Mouse (Mus musculus) sigmoid colon, adult 10 weeks (tissue): Measurements from ENCODE around the gene Fktn. TPM values are rescaled to one million over a fixed set of nuclear protein-coding genes. Genes with fewer than 3 reads are reported as not detected.

Source experiments
- polyA plus RNA-seq: library from polyadenylated mRNA; stranded (reverse); fragments of 350-450 nt; fragmentation: Illumina TruSeq; extraction: RNeasy Lipid Tissue Mini Kit (QIAGEN cat#74804); gene quantifications from one replicate; pipeline ENCODE4 v1.2.3, GENCODE M21; 2014; ENCODE audit warnings: low read depth, low replicate concordance

The Fktn gene
- polyA plus RNA-seq, result 31.4 TPM

GRCm38 (mm10) chr4:53713704-53714050, at the start of gene Fktn:
Fktn (plus strand) TSS chr4:53713998.

GRCm38 (mm10) chr4:53825821-53826605, 112.2 kb downstream of the Fktn start, which contains the start of gene Tmem38b:
Tmem38b (plus strand) TSS chr4:53826045.

Other genes with a start within 250 kb of the Fktn start
- 18.2 TPM for gene Fsd1l, start 82.5 kb upstream of the Fktn start, polyA plus RNA-seq
- 0.32 TPM for gene Tal2, start 65.7 kb downstream of the Fktn start, polyA plus RNA-seq
- 29.2 TPM for gene Tmem38b, start 112.0 kb downstream of the Fktn start, polyA plus RNA-seq